Mouse (Mus musculus) cerebellum, adult 11 months (tissue): ENCODE measurements around the gene 9530068E07Rik.

ENCODE experiments used
- DNase-seq: peaks from one replicate; pipeline ENCODE4 v3.0.0; 2022

The 9530068E07Rik gene

DNA sequence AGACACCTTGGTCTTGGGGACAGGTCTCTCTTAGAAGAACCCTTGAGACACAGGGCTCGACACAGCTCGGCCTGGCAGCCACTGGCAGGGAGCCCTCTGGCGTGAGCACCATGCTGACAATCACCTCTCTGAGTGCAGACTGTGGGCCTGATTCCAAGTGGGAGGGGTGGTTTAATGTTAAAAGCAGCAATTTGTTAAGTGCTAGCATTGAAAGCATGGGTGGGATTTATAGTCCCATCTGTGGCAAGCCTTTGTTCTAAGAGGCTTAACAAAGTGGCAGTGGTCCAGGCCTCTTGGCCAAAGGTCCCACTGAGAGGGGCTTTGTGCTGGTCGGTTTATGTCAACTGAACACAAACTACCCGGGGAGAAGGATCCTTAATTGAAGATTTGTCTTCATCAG lies 35.4 kb downstream of the 9530068E07Rik start:
- no peak for DNase-seq

DNA sequence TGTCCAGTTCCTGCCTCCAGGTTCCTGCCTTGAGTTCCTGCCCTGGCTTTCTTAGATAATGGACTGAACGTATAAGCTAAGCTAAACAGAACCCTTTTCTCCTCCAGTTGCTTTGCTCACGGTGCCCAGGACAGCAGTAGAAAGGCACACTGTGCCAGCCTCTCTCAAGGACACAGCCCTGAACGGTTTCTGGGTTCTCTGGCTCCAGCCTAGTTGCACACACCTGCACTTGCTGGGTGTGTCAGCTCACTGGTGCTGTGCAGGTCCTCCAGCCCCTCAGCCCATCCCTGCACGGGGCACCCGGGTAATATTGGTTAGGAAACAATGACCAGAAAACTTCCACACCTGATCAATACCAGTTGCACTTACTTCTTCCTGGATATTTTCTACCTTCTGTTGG lies 35.9 kb downstream of the 9530068E07Rik start:
- DNase-seq, result no peak

DNA sequence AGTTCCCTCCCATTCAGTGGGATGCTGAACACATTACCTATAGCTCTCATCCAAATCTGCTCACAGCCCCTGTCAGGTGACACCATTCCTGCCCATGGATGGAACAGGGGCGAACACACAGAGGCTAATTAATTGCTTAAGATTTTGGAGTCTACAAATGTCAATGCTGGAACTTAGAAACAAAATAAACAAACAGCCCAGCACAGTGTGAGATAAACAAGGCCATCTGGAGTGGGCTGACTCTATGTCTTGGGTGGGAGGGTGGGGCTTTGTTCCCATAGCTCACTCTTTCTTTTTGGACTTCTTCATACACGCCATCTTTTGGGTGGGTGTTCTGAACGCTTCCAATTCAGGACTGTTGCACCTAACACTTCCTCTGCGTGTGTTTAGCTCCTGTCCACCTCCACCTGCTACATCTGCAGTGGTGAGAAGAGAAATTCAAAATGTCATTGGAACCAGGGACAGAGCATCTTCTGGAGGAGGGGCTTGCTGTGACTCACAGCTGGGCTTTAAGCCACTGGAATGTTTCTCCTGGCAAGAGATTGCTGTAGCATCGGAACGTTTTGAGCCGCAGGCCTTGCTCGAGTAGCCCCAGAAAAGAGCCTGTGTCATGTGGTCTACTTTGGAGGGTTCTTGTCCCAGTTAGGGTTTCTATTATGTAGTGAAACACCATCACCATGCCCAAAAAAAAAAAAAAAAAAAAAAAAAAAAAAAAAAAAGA lies 37.0 kb downstream of the 9530068E07Rik start:
- no peak for DNase-seq

DNA sequence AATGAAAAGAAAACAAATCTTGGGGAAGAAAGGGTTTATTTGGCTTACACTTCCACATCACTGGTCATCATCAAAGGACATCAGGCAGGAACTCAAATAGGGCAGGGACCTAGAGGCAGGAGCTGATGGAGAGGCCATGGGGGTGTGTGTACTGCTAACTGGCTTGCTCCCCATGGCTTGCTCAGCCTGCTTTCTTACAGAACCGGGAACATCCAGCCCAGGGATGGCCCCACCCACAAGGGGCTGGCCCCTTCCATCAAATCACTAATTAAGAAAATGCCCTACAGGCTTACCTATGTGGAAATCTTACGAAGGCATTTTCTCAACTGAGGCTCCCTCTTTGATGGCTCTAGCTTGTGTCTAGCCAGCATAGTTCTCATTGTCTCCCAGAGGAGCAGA lies 37.6 kb downstream of the 9530068E07Rik start:
- DNase-seq, result no peak

DNA sequence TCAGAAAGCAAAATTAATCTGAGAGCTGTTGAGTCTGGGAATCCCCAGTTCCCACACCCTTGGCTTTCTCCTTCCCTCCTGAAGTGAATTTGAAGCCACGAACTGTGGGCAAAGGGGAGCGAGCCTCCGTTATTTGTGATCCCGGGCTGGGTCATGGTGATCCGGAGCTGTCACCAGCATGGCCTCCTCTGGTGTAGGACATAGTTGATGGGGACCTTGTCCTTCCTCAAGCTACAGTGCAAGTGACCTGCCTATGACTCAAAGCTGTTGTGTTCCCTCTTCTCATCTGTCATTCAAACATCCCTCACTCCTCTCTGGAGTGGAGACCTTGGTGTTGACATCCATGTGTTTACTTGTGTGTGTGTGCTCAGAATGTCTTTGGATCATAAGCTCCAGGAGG lies 39.2 kb downstream of the 9530068E07Rik start:
- DNase-seq, result no peak

DNA sequence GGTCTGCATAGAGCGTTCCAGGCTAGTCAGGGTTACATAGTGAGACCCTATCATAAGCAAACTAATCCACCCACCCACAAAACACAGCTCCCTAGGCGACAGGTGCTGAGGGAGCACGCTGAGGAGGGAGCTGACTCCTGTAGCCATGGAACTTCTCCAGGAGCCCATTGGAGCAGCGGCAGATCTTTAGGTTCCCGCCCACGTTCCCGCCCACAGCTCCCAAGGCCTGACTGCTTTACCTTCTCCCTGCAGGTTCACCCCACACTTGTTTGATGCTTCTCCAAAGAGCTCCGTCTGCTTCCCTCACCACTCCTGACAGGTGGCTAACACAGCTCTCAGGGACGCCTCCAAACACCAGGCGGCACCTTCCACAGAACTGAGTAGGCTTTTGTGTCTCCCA lies 40.9 kb downstream of the 9530068E07Rik start:
- DNase-seq, result no peak

DNA sequence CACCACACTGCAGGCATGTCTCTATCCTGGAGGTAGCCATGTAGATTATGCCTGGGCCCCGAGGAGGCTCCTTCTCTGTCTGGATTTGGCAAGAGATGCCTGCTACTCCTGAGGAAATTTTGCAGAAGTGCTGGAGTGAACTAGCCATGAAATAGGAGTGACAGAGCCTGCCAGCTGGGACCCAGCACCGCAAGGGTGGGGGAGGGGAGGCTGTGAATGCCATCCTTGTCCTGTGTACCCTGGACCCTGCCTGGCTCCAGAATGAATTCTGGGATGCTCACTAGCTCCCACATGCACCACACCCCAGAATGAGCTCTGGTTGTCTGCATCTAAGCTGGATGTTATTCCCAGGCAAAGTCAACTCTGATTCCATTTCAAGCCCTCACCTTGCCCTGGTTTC lies 44.9 kb downstream of the 9530068E07Rik start:
- DNase-seq, result no peak

DNA sequence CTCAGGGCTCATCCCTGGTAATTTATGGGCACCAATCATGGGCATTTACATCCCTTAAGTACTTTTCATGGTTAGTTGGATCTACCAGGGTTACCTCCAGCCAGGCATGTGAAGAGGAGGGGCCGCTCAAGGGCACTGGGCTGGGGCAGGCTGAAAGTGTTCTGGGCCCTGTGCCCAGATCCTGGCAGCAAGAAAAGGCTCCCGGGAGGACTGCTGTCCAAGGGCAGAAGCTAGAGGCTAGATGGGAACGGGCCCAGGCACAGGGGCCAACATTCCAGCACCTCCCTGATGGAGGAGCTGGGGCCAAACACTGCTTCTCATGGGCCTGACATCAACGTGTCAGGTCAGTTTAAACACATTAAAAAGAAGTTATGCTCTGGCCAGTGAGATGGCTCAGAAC lies 51.0 kb downstream of the 9530068E07Rik start:
- DNase-seq, result peak; percentile 8

DNA sequence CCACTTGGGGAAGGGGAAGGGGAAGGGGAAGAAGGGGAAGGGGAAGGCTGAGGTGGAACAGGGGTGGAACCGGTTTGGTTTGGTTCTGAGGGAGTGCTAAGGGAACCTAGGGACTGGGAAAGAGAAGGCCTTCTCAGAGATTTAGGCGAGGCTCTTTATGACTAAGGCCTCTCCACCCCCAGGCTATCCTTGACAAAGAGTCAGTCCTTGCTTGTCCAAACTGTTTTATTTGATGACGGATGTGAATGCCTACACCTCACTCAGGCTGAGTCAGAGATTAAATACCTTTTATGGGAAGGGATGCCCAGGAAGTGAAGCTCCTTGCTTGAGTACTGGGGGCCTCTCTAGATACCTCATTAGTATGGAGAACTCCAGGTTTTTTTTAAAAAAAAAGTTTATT lies 52.8 kb downstream of the 9530068E07Rik start:
- no peak for DNase-seq

DNA sequence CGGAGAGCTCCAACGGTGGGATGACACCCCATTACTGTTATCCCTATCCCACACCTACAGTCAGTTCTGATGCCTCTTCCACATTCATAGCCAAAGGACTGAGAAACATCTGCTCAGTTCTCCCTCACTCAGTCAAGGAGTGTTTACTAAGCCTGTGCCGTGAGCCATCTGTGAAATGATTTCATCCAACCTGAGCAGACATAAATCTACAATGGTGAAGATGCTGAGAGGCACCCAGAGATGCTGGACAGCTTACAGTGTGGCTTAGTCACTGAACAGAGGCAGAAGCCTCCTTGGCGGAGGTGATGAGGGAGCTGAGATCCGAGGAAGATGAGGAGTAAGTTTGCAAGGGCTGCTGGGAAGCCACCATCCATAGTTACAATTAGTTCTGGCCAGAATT lies 62.1 kb downstream of the 9530068E07Rik start:
- no peak for DNase-seq
